Mouse (Mus musculus) liver, embryonic 15.5 days (tissue): ENCODE results near the gene Eps8. TPM values are rescaled to one million over a fixed set of nuclear protein-coding genes. Genes with fewer than 3 reads are reported as not detected.

ENCODE experiments used
- ATAC-seq: fragments of 200-750 bp; cut with Nextera tagmentation; 2 replicates; pipeline ENCODE4 v1.8.0; 2017; ENCODE audit warnings: moderate number of reproducible peaks, mild to moderate bottlenecking, moderate library complexity; ENCODE audit not compliant: insufficient read depth
- H3K27ac ChIP-seq: fragments of 300-500 bp; sonication (generic); replicated peaks from 2 replicates; pipeline ENCODE4 v1.5.1; 2015; ENCODE audit warnings: mild to moderate bottlenecking, inconsistent platforms
- H3K27me3 ChIP-seq: fragments of 300-500 bp; sonication (generic); 2 replicates; pipeline ENCODE4 v1.6.1; 2015; ENCODE audit warnings: mild to moderate bottlenecking, inconsistent platforms
- H3K36me3 ChIP-seq: fragments of 300-500 bp; sonication (generic); replicated peaks from 2 replicates; pipeline ENCODE4 v1.6.1; 2015; ENCODE audit warnings: moderate library complexity, mild to moderate bottlenecking, inconsistent platforms
- H3K4me1 ChIP-seq: fragments of 300-500 bp; sonication (generic); replicated peaks from 2 replicates; pipeline ENCODE4 v1.6.1; 2015; ENCODE audit warnings: inconsistent platforms
- H3K4me2 ChIP-seq: fragments of 300-500 bp; sonication (generic); 2 replicates; pipeline ENCODE4 v1.6.1; 2015; ENCODE audit warnings: moderate library complexity, mild to moderate bottlenecking, inconsistent platforms
- H3K4me3 ChIP-seq: fragments of 300-500 bp; sonication (generic); replicated peaks from 2 replicates; pipeline ENCODE4 v1.5.1; 2015; ENCODE audit warnings: mild to moderate bottlenecking, inconsistent platforms
- H3K9ac ChIP-seq: fragments of 300-500 bp; sonication (generic); 2 replicates; pipeline ENCODE4 v1.6.1; 2015; ENCODE audit warnings: moderate library complexity, mild to moderate bottlenecking, inconsistent platforms
- H3K9me3 ChIP-seq: fragments of 300-500 bp; sonication (generic); replicated peaks from 2 replicates; pipeline ENCODE4 v1.6.1; 2016; ENCODE audit warnings: inconsistent platforms
- WGBS: fragments of 180-500 bp; shearing (Covaris S2); methylation state at CpG from one replicate; pipeline ENCODE4 v1.1.7; 2015; ENCODE audit warnings: mixed read lengths; ENCODE audit not compliant: insufficient replicate concordance; 5-methylcytosine and 5-hydroxymethylcytosine counted together
- polyA plus RNA-seq: library from polyadenylated mRNA; unstranded; fragments of >200 nt; fragmentation: Nextera tagmentation; extraction: Ambion mirVana; gene quantifications from 2 replicates; pipeline ENCODE4 v1.2.1, GENCODE M21; 2015

The Eps8 gene
- polyA plus RNA-seq, 1 experiment from 2014 or later, result 2.5 TPM

DNA sequence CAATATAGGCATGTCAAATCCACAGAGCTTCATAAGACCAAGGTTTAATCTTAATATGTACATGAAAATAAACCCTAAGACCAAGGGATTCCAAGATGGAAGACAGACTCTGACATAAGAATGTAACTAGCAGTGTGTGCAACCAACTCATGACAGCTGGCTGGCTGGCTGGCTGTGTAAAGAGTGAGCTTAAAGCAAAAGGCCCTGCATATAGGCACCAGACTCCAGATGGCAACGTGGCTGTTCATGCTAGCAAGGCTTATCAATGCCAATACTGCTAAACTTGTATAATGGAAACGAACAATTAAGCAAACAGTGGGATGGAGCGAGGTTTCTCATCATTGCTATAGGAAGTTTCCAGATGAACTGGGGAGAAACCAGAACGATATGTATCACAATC, 10.9 kb downstream of the Eps8 start:
- Histone ChIP-seq H3K9me3 (no peaks in the 10 kb centered on the region), H3K4me1 (peaks cover 8% of the 10 kb centered on the region; the same call in 1 of the 2 replicates), H3K4me2 (no peak overlapping the region), H3K36me3 (no peaks in the 10 kb centered on the region), H3K27me3 (peaks cover 26% of the 10 kb centered on the region), H3K27ac (no peak overlapping the region), H3K9ac (no peak overlapping the region), H3K4me3 (no peak overlapping the region)
- ATAC-seq, result no peak
- WGBS, result 59% methylated on average over 4 of the region's 4 CpGs

DNA sequence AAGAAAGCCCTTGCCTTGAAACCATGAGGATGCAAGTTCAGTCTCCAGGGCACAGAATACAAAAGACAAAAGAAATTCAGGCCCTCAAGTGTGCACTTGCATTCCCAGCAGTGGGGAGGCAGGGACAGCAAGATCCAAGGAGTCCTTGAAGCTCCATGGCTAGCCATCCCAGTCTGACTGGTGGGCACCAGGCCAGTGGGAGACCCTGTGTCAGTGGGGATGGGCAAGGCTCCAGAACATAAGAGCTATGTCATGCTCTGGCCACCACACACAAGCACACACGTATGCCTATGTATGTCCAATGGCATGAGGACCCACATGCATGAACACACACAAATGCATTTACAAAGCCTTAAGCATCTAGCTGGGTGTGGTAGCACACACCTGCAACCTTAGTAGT, 13.0 kb downstream of the Eps8 start:
- no peak overlapping the region for H3K4me2 ChIP-seq
- H3K36me3 ChIP-seq, result no peaks in the 10 kb centered on the region
- WGBS, result 74% methylated on average over 1 of the region's 1 CpGs
- H3K9ac ChIP-seq, result no peak overlapping the region
- peaks cover 5% of the 10 kb centered on the region for H3K27me3 ChIP-seq
- H3K4me3 ChIP-seq, result no peak overlapping the region
- no peaks in the 10 kb centered on the region for H3K9me3 ChIP-seq
- H3K27ac ChIP-seq, result no peak overlapping the region
- H3K4me1 ChIP-seq, result no peaks in the 10 kb centered on the region
- ATAC-seq, result no peak

DNA sequence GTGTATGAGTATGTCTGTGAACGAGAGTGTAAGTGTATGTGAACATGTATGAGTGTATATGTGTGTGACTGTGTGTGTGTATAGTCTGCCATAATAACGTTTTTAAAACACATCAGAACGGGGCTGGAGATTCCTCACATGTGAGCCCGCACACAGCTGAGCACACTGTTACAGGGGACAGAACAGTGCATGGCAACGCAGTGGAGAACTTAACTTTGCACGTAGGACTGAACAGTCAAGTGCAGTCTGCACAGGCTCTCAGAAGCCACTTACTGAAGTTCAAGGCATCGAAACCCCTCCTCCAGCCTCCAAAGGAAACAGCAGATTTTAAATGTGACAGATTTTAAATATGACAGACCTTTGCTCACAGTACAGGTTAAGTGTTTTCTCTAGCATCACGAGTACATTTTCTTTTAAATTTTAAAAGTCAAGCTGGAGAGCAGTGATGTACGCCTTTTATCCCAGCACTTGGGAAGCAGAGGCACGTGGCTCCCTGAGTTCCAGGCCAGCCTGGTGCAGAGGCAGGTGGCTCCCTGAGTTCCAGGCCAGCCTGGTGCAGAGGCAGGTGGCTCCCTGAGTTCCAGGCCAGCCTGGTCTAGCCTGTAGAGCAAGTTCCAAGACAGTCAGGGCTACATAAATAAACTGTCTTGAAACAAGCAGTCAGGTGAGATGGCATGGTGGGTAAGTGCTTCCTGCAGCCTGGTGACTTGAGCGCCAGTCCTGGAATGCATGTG, 15.7 kb downstream of the Eps8 start:
- no peaks in the 10 kb centered on the region for H3K27me3 ChIP-seq
- no peak overlapping the region for H3K4me3 ChIP-seq
- no peak overlapping the region for H3K4me2 ChIP-seq
- 63% methylated on average over 11 of the region's 11 CpGs for WGBS
- H3K27ac ChIP-seq, result no peak overlapping the region
- no peaks in the 10 kb centered on the region for H3K4me1 ChIP-seq
- no peak for ATAC-seq
- H3K9ac ChIP-seq, result no peak overlapping the region
- H3K9me3 ChIP-seq, result no peaks in the 10 kb centered on the region
- H3K36me3 ChIP-seq, result no peaks in the 10 kb centered on the region

DNA sequence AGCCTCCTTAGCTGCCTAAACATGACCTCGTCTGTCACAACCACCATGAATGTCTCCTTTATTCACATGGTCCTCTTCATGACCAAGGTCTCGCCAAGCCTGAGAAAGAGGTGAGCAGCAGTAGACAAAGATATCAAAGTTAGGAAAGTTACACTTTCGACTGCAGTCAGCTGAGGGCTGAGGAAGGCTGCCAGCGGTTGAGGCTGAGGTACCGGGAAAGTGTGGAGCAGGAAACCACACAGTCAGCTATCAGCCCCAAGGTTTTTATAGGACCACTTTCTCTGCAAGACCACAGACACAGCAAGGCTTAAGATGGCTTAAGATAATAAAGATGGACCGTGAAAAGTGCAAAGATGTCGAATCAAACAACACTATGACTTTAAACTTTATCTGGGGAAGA, 17.2 kb downstream of the Eps8 start:
- ATAC-seq, result no peak
- H3K9ac ChIP-seq, result no peak overlapping the region
- no peak overlapping the region for H3K4me2 ChIP-seq
- H3K27ac ChIP-seq, result no peak overlapping the region
- no peaks in the 10 kb centered on the region for H3K27me3 ChIP-seq
- no peaks in the 10 kb centered on the region for H3K4me1 ChIP-seq
- no peak overlapping the region for H3K4me3 ChIP-seq
- no peaks in the 10 kb centered on the region for H3K9me3 ChIP-seq
- WGBS, result 9% methylated on average over 7 of the region's 7 CpGs
- no peaks in the 10 kb centered on the region for H3K36me3 ChIP-seq

DNA sequence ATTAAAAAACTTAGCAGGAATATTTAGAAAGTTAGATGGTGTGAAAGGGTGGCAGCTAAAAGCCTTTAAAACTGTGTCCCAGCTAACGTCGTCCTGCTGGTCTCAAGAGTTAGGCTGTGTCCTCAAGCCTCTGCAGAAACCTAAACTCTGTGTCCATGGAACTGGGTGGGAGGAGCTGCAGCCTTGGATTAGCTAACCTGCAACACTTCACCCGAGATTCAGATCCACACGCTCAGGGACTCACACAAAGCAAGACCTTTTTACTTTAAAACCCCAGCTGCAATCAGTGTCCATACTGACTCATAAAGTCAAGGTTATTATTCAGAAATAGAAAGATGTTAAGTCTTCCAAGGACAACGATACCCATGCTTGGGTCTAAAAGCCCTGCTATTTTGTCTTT, 18.5 kb downstream of the Eps8 start:
- Histone ChIP-seq H3K9me3 (no peaks in the 10 kb centered on the region), H3K27me3 (no peaks in the 10 kb centered on the region), H3K4me3 (no peak overlapping the region), H3K36me3 (no peaks in the 10 kb centered on the region), H3K4me2 (no peak overlapping the region), H3K27ac (no peak overlapping the region), H3K4me1 (no peaks in the 10 kb centered on the region), H3K9ac (no peak overlapping the region)
- no peak for ATAC-seq
- 49% methylated on average over 5 of the region's 5 CpGs for WGBS

DNA sequence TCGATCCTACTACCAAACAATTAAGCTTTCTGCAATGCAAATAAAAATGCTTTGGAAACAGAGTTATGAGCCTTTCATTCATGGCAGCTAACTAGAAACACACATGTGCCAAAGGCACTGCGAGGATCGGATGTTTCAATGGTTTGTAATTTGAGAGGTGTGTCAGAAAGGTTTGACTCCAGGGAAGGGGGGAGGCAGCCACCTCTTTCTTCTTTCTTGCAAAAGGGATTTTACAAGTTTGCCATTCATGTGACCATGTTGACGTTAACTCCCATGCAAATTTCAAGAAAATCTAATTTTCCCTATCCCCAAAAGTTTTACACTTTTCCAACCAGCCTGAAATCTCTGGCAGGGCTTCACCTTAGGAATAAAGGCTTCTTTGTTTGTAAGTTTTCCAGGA, 21.1 kb downstream of the Eps8 start:
- H3K9me3 ChIP-seq, result no peaks in the 10 kb centered on the region
- no peak overlapping the region for H3K27ac ChIP-seq
- H3K9ac ChIP-seq, result no peak overlapping the region
- H3K36me3 ChIP-seq, result no peaks in the 10 kb centered on the region
- no peak overlapping the region for H3K4me3 ChIP-seq
- no peak overlapping the region for H3K4me2 ChIP-seq
- no peaks in the 10 kb centered on the region for H3K4me1 ChIP-seq
- H3K27me3 ChIP-seq, result no peaks in the 10 kb centered on the region
- 67% methylated on average over 4 of the region's 4 CpGs for WGBS
- no peak for ATAC-seq

DNA sequence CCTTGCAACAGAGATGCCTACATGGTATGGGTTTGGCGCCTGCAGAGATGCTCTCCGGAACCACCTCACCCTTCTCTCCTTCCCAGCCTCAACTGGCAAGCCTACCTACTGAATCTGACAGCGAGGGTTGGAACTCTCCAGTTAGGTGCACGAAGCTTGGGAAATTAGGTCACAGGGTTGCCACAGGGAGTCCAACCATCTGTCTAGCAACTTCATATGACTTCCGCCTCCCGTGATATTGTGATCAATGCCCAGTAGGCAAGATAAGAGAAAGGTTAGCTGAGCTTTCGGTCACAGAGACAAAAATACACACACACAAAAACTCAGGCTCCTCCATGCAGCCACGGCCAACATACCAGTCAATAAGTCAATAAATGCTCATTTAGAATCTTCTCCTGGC, 21.6 kb downstream of the Eps8 start:
- Histone ChIP-seq H3K27me3 (no peaks in the 10 kb centered on the region), H3K9me3 (no peaks in the 10 kb centered on the region), H3K4me2 (no peak overlapping the region), H3K4me3 (no peak overlapping the region), H3K4me1 (no peaks in the 10 kb centered on the region), H3K27ac (no peak overlapping the region), H3K9ac (no peak overlapping the region), H3K36me3 (no peaks in the 10 kb centered on the region)
- WGBS, result 66% methylated on average over 8 of the region's 8 CpGs
- ATAC-seq, result no peak

DNA sequence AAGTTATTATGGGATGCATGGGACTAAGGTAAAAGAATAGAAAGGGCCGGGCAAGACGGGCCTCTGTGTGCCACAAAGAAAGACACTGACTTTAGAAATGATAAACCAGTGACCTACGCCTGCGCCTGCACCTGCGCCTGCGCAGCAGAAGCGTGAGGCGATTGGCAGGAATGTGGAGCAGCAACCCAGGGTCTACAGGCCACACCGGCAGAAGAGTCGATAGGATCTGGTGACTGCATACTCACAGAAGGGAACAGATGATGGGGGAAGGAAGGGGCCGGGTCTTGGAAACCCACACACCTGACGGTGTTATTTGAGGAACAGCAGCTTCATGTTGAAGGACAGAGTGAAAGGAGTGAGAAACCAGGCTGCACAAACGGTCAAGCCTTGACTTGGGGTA, 24.3 kb downstream of the Eps8 start:
- Histone ChIP-seq H3K4me1 (no peaks in the 10 kb centered on the region), H3K4me2 (no peak overlapping the region), H3K9ac (no peak overlapping the region), H3K4me3 (no peak overlapping the region), H3K36me3 (no peaks in the 10 kb centered on the region), H3K9me3 (no peaks in the 10 kb centered on the region), H3K27me3 (no peaks in the 10 kb centered on the region), H3K27ac (no peak overlapping the region)
- WGBS, result 52% methylated on average over 13 of the region's 13 CpGs
- ATAC-seq, result no peak

DNA sequence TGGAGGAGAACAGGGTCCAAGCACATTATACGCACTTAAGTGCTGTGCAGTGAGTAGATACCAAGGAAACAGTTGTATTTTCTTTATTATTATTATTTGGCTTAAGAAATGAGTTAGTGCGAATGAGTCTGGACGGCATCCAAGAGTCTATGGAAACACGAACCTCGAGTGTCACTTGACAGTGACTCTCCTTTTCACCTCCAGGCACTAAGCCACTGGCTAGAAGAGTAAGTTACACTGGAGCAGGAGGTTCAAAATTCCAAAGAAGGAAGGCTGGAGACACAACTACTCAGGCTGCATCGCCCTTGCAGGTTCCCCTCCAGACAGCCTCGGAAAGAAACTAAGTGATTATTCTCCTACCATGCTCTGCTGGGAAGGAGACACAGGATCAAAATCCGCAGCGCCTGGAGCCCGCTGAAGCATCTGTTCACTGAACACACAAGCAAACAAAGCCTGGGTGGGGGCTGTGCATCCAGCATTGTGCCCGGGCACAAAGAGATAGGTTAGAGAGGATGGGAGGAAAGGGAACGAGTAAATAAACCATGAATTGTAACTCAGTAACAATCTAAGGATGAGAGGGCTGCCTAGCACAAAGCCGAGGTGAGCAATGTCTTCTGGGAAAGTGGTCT, 25.0 kb downstream of the Eps8 start:
- no peaks in the 10 kb centered on the region for H3K27me3 ChIP-seq
- no peak overlapping the region for H3K4me3 ChIP-seq
- H3K4me1 ChIP-seq, result no peaks in the 10 kb centered on the region
- H3K4me2 ChIP-seq, result no peak overlapping the region
- H3K36me3 ChIP-seq, result no peaks in the 10 kb centered on the region
- no peak for ATAC-seq
- H3K9ac ChIP-seq, result no peak overlapping the region
- 68% methylated on average over 13 of the region's 13 CpGs for WGBS
- H3K9me3 ChIP-seq, result no peaks in the 10 kb centered on the region
- no peak overlapping the region for H3K27ac ChIP-seq

DNA sequence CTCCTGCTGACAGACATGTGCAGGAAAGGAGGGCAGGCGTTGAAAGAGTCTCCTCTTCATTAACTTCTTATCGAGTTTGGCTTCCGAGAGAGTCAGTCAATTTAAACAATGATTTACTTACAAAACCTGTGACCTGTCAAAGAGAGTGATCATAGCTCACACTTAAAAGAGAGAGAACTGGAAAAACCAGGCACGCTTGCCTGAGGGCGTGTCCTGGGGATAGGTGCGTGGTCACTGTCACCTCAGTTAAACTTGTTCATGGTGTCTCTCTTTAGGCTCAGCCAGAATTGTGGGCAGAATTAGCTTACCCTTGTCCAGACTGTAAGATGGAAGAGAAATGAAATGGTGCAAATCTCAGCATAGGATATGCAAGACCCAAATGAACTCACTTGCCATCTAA, 26.0 kb downstream of the Eps8 start:
- H3K4me1 ChIP-seq, result no peaks in the 10 kb centered on the region
- no peak for ATAC-seq
- H3K27ac ChIP-seq, result no peak overlapping the region
- H3K9me3 ChIP-seq, result no peaks in the 10 kb centered on the region
- H3K9ac ChIP-seq, result no peak overlapping the region
- no peak overlapping the region for H3K4me2 ChIP-seq
- no peak overlapping the region for H3K4me3 ChIP-seq
- no peaks in the 10 kb centered on the region for H3K27me3 ChIP-seq
- 68% methylated on average over 6 of the region's 6 CpGs for WGBS
- no peaks in the 10 kb centered on the region for H3K36me3 ChIP-seq

DNA sequence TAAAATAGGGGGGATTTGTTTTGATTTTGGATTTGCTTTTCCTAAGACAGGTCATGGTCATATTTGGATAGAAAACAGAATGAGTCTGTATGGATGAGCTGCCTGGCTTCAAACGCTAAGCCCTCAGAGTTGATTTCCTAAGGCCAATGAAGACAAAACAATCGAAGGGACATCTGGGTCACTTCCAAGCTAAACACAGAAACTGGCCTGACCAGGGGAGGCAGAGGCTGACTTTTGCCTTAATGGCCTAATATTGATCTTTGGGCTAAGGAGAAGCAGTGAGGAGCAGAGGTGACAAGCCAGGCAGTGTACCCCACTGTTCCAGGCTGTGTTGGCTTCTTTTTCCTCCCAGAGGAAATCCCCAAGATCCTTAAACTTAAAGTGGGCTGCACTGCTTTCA, 33.7 kb downstream of the Eps8 start:
- H3K9ac ChIP-seq, result no peak overlapping the region
- H3K4me2 ChIP-seq, result no peak overlapping the region
- H3K4me1 ChIP-seq, result no peaks in the 10 kb centered on the region
- no peaks in the 10 kb centered on the region for H3K27me3 ChIP-seq
- no peak for ATAC-seq
- H3K9me3 ChIP-seq, result no peaks in the 10 kb centered on the region
- no peak overlapping the region for H3K27ac ChIP-seq
- 64% methylated on average over 2 of the region's 2 CpGs for WGBS
- no peaks in the 10 kb centered on the region for H3K36me3 ChIP-seq
- H3K4me3 ChIP-seq, result no peak overlapping the region

DNA sequence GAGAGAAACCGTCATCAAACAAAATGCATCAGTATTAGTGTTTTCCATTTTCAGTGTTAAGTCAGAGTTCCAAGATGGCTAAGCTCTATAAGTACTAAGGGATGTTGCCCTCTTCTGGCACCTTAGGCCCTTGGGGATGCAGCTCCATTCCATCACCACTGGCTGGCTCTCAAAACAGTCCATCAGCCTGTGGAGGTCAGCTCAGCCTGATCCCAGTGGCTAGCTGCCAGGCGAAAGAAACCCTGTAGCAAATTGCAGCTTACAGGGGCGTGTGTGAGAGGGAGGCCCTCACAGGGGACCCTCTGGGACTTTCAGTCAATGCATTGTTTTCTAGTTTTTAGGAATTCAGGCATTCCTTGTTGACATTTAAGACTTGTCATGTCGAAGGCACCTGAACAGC, 40.8 kb downstream of the Eps8 start:
- ATAC-seq, result no peak
- WGBS, result 59% methylated on average over 4 of the region's 4 CpGs

More for the DNA sequence above, 40.8 kb downstream of the Eps8 start:
- Histone ChIP-seq H3K27ac (no peak overlapping the region), H3K36me3 (no peaks in the 10 kb centered on the region), H3K4me1 (no peaks in the 10 kb centered on the region), H3K4me3 (no peak overlapping the region), H3K9ac (no peak overlapping the region), H3K27me3 (no peaks in the 10 kb centered on the region), H3K9me3 (no peaks in the 10 kb centered on the region), H3K4me2 (no peak overlapping the region)
